Mouse (Mus musculus): ENCODE data around the gene Fam173a.
"Not testable (repeated sequence)": the region's sequence is repeated elsewhere in the genome, so short reads cannot be mapped to it uniquely, and the experiment has no call there.

Gene Fam173a

DNA sequence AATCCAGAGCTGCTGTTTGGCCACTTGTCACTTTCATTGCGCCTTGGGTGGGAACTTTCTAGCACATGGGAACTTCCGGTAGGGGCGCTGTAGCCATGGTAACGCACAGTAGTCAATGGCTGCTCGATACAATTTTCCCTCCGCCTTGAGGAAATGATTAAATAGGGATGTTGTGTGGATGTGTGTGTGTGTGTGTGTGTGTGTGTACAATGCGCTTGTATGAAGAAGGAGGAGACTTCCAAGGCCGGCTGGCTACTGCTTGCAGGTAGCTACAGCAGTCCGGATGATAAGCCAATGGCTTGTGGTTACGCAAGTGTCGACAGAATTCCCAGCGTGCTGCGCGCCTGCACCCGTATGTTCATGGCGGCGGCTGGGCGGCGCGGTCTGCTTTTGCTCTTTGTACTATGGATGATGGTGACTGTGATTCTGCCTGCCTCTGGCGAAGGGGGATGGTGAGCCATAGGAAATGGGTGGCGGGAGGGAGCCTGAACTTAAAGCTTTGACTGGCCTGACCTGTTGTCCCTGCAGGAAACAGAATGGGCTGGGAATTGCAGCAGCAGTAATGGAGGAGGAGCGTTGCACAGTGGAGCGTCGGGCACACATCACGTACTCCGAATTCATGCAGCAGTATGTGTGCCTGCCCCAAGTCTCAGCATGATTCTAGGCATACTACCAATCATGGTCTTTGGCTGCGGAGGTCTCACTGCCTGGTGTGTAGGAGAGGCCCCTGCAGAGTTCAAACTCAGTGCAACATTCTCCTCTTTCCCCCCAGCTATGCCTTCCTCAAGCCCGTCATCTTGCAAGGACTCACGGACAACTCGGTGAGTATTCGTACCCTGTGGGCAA is 36.2 kb upstream of the Fam173a start, which contains the start of gene Jmjd8:
Gene Jmjd8, plus strand, starts transcription at position 156 of the 846 bp plus-strand sequence.
- peak; percentile 58 for DNase-seq (ENCODE audit: low spot score)

GRCm38 (mm10) chr17:25828223-25828594 is 35.5 kb upstream of the Fam173a start:
- no peak for DNase-seq (ENCODE audit: low spot score)

DNA sequence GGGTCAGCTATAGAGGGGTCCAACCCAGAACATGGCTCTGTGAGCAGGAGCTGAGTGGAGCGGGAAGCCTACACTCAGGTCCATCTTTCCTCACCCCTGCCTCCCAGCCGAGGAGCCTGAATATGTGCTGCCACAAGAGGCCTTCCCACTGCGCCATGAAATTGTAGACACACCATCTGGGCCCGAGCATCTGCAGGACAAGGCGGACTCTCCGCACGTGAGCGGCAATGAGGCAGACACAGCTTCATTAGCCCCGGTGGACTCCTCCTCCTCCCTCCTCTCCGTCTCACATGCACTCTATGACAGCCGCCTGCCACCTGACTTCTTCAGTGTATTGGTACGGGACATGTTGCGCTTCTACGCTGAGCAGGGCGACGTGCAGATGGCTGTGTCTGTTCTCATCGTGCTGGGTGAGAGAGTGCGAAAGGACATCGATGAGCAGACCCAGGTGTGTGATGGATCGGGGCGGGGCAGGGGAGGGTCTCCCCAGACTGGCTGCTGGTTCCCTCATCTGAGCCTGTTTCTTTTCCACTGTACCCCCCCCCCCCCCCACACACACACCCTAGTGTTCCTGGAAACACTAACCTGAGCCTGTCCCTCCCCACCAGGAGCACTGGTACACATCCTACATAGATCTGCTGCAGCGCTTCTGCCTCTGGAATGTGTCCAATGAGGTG is 35.0 kb upstream of the Fam173a start:
- DNase-seq (ENCODE audit: low spot score) = no peak

DNA sequence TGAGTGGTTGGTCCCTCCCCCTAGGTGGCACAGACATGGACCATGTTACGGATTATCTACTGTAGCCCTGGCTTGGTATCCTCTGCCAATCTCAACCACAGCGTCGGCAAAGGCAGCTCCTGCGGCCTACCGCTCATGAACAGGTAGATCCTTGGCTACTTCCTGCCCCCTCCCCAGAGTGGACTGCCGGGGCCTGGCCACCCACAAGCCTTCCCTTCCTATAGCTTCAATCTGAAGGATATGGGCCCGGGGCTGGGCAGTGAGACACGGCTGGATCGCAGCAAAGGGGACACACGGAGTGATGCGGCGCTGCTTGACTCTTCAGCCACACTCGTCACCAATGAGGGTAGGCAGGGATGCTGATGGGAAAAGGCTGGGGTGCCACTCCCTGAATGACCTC is 34.3 kb upstream of the Fam173a start:
- DNase-seq (ENCODE audit: low spot score) = no peak

DNA sequence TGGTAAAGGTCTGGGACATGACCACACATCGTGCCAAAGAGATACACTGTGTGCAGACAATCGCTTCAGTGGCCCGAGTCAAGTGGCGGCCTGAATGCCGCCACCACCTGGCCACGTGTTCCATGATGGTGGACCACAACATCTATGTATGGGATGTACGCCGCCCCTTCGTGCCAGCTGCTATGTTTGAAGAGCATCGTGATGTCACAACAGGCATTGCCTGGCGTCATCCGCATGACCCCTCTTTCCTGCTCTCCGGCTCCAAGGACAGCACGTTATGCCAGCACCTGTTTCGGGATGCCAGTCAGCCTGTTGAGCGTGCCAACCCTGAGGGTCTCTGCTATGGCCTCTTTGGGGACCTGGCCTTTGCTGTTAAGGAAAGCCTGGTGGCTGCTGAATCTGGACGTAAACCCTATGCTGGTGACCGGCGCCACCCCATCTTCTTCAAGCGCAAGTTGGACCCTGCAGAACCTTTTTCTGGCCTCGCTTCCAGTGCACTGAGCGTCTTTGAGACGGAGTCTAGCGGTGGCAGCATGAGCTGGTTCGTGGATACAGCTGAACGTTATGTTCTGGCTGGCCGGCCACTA is 33.4 kb upstream of the Fam173a start:
- DNase-seq (ENCODE audit: low spot score) = no peak

GRCm38 (mm10) chr17:25825311-25825710 is 32.6 kb upstream of the Fam173a start:
- DNase-seq (ENCODE audit: low spot score) = no peak

DNA sequence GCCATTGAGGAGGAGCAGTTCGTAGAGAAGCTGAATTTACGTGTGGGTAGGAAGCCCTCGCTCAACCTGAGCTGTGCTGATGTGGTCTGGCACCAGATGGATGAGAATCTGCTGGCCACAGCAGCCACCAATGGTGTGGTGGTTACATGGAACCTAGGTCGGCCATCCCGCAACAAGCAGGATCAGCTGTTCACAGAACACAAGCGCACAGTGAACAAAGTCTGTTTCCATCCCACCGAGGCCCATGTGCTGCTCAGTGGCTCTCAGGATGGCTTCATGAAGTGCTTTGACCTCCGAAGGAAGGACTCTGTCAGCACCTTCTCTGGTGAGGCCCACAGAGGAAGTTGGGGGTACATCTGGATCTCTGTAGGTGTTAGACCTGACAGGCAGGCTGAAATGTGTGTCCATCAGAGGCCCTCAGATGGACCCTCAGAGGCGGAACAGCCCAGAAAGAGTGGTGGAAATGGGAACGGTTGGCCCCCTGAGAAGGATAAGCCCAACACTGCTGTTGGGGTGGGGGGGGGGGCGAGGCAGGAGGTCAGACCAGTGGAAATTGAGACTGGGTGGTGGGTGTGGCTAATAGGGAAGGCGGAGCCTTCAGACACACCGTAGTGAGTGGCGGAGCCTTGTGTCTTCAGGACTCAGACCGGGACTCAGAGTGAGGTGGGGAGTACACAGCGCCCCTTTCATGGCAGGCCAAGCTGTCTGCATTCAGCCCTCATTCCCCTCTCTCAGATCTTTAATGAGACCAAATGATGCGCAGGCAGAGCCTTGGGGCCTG is 31.9 kb upstream of the Fam173a start:
- no peak for DNase-seq (ENCODE audit: low spot score)

DNA sequence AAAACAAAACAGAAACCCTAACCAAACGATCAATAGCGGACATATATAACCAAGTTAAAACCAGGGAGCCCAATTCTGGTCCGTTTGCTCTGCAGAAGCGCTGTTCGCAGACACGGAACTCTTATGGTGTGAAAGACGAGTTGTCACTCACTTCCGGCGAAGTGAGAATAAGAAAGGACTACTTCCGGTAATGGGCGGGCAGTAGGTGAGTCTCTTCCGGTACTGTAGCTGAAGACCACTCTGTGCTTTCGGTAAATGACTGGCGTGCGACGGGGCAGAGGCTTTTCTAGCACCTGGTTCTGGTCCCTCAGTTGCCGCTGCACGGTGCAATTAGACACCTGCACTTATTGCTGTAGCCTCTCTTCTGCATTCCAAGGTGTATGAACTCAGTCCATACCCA is 30.8 kb upstream of the Fam173a start, which contains the start of gene Wdr24:
Gene Wdr24, plus strand, starts transcription at position 176 of the 400 bp plus-strand sequence.
- peak; percentile 53 for DNase-seq (ENCODE audit: low spot score)

GRCm38 (mm10) chr17:25818851-25819780 is 26.4 kb upstream of the Fam173a start:
- no peak for DNase-seq (ENCODE audit: low spot score)

- no peak for DNase-seq (ENCODE audit: low spot score)
Observed at GRCm38 (mm10) chr17:25817662-25818061, 25.0 kb upstream of the Fam173a start.

DNA sequence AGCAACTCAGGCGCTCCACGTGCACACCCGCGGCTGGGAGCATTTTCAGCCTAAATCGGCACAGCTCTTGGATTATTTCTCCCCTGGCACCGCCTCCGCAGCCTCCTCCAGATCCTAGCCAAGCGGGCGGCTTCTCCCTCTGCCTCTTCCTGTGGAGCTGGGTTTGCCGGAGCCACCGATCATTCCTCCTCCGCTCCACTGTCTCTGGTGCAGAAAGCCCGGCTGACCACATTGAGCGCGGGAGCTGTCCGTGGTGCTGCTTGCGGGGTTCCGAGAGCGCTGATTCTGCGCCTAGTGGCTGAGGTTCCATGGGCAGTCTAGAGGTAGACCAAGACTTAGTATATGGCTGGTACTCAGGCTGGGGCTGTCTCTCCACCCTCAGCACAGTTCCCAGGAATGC is 20.8 kb upstream of the Fam173a start:
- peak; percentile 80 for DNase-seq (ENCODE audit: low spot score)

GRCm38 (mm10) chr17:25810890-25811289 is 18.2 kb upstream of the Fam173a start:
- DNase-seq (ENCODE audit: low spot score) = no peak

DNA sequence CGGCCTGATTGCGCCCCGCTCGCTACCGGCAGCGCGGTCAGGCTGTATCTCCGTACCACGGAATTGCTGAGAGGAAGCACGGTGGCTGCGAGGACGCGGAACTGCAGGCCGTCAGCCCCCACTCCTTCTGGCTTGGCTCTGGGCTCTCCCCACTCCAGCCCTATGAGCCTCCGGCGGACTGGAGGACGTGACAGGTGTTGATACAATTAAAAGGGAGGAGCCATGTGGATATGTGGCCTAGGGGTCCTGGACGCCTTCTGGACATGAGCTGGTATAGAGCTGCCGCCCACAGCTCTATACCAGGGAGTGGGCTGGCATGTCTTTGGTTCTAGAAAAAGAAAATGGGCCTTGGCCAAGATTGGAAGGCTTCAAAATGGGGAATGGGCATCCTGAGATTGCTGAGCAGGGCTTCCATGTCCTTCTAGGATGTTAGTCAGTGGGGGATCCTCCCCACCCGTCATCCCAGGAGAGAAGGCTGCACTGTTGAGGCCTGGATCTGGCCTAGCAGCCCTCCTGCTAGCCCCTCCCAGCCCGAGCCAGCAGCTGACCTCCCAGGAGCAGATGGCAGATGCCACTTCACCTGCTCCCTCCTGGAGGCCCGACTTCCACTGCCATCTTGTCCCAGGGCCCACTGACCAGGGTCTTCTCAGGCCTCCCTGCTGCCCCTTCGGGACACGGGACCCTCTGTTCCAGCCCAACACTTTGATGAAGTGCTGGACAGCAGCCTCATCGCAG is 17.1 kb upstream of the Fam173a start:
- no peak for DNase-seq (ENCODE audit: low spot score)

- no peak for DNase-seq (ENCODE audit: low spot score)
Observed at GRCm38 (mm10) chr17:25808789-25809605, 16.3 kb upstream of the Fam173a start, which contains the start of gene Fbxl16. Fbxl16 (plus strand) TSS chr17:25809085.

GRCm38 (mm10) chr17:25808028-25808427 is 15.3 kb upstream of the Fam173a start:
- no peak for DNase-seq (ENCODE audit: low spot score)

DNA sequence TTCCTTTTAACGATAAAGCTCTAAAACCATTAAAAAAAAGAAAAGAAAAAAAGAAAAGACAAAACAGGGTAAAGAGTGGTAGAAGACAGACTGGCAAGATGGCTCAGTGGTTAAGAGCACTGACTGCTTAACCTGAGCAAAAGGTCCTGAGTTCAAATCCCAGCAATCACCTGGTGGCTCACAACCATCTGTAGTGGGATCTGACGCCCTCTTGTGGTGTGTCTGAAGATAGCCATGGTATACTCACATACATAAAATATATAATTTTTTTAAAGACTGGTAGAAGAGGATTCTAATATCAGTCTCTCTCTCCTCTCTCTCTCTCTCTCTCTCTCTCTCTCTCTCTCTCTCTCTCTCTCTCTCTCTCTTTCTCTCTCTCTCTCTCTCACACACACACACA is 14.8 kb upstream of the Fam173a start:
- not testable (repeated sequence) for DNase-seq (ENCODE audit: low spot score)

DNA sequence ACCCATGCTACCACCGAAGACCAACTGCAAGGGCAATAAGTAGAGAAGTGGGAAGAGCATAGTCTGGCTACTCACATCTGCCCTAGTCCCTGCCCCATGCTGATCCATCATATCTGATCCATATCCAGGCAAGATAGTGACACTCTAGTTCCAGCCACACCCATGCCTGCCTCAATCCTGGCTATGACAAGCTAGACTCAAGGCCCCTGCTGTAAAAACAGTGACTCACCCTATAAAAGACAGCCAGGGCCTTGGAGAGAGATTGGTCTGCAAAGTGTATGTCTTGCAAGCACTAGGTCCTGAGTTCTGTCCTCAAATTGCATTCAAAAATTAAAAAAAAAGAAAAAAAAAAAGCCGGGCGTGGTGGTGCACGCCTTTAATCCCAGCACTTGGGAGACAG is 13.8 kb upstream of the Fam173a start:
- DNase-seq (ENCODE audit: low spot score) = no peak

- DNase-seq (ENCODE audit: low spot score) = no peak
Observed at GRCm38 (mm10) chr17:25802825-25803517, 10.3 kb upstream of the Fam173a start.

GRCm38 (mm10) chr17:25801029-25801428 is 8.3 kb upstream of the Fam173a start:
- DNase-seq (ENCODE audit: low spot score) = no peak

Data from ovary, postnatal 10 days (tissue).